In genomic region chr19:29717854-29718253, GRCm38 (mm10) we compare ENCODE assay signal across 26 mouse cellular contexts. TPM values are rescaled to one million over a fixed set of nuclear protein-coding genes. Genes with fewer than 3 reads are reported as not detected.
"Had no signal": no experiment of that assay in that cellular context is flagged by ENCODE, and none has a peak within 500 bp of the region (broad histone marks: within the 10 kb centered on the region; RNA-seq: fewer than 3 reads in every experiment).

No protein-coding gene starts in this region.

- ATAC-seq: liver, embryonic 12.5 days; midbrain, embryonic 15.5 days had no signal

- H3K4me2 ChIP-seq: kidney, embryonic 15.5 days; limb, embryonic 13.5 days; liver, embryonic 12.5 days; liver, embryonic 15.5 days; lung, embryonic 15.5 days; midbrain, embryonic 15.5 days; neural tube, embryonic 13.5 days had no signal

- H3K4me1 ChIP-seq: kidney, embryonic 15.5 days; limb, embryonic 10.5 days; limb, embryonic 13.5 days; liver, embryonic 12.5 days; liver, embryonic 15.5 days; lung, embryonic 15.5 days; megakaryocyte, embryonic 14.5 days; midbrain, embryonic 10.5 days; midbrain, embryonic 15.5 days; neural tube, embryonic 13.5 days had no signal

- H3K27me3 ChIP-seq: kidney, embryonic 15.5 days; limb, embryonic 13.5 days; liver, embryonic 12.5 days; liver, embryonic 15.5 days; lung, embryonic 15.5 days; megakaryocyte, embryonic 14.5 days; midbrain, embryonic 15.5 days; neural tube, embryonic 13.5 days had no signal

- H3K4me3 ChIP-seq: kidney, embryonic 15.5 days; limb, embryonic 10.5 days; limb, embryonic 13.5 days; liver, embryonic 12.5 days; liver, embryonic 15.5 days; lung, embryonic 15.5 days; megakaryocyte, embryonic 14.5 days; midbrain, embryonic 10.5 days; midbrain, embryonic 15.5 days; neural tube, embryonic 13.5 days had no signal

- H3K27ac ChIP-seq: kidney, embryonic 15.5 days; limb, embryonic 10.5 days; limb, embryonic 13.5 days; liver, embryonic 12.5 days; liver, embryonic 15.5 days; lung, embryonic 15.5 days; midbrain, embryonic 10.5 days; midbrain, embryonic 15.5 days; neural tube, embryonic 13.5 days had no signal

- H3K9me3 ChIP-seq: kidney, embryonic 15.5 days; limb, embryonic 10.5 days; limb, embryonic 13.5 days; liver, embryonic 12.5 days; liver, embryonic 15.5 days; lung, embryonic 15.5 days; megakaryocyte, embryonic 14.5 days; midbrain, embryonic 10.5 days; midbrain, embryonic 15.5 days; neural tube, embryonic 13.5 days had no signal

- H3K9ac ChIP-seq: kidney, embryonic 15.5 days; limb, embryonic 13.5 days; liver, embryonic 12.5 days; liver, embryonic 15.5 days; lung, embryonic 15.5 days; midbrain, embryonic 15.5 days; neural tube, embryonic 13.5 days had no signal

- DNase-seq: kidney, adult 11 months; kidney, adult 8-10 months; kidney, postnatal 10 days; kidney, postnatal 36 days; layer of hippocampus, adult 9-11 months; liver; lung, adult 18-20 months; lung, postnatal 10 days; lung, postnatal 36 days; thymus, adult 18-20 months; thymus, postnatal 4 days had no signal

RNA-seq across cellular contexts. Expression of gene Mlana, which starts 20.2 kb away (rescaled TPM):
- total RNA-seq: left cerebral cortex, postnatal 25 days; neutrophil, adult 5-6 weeks had no signal
- polyA plus RNA-seq: kidney, embryonic 15.5 days; limb, embryonic 10.5 days; liver, embryonic 12.5 days; liver, embryonic 15.5 days; lung, embryonic 15.5 days; midbrain, embryonic 15.5 days; neural tube, embryonic 13.5 days; small intestine, adult 2 months; stomach, embryonic 16.5 days; testis, adult 2 months had no signal
